Mouse (Mus musculus): Measurements from ENCODE around the gene Itga7. TPM values are rescaled to one million over a fixed set of nuclear protein-coding genes. Genes with fewer than 3 reads are reported as not detected.

Itga7 gene
- polyA plus RNA-seq, 1 experiment from 2014 or later, result 12.4 TPM

GRCm38 (mm10) chr10:128960590-128961584, 27.3 kb downstream of the Itga7 start, which contains the start of gene Mettl7b:
Mettl7b (minus strand) TSS chr10:128960988.
- Histone ChIP-seq H3K9ac (ENCODE audit: low read length) (no peak within 1 kb of the TSS), H3K4me3 (replicated peaks; ENCODE audit: low read length) (no peak within 1 kb of the TSS), H3K27ac (ENCODE audit: low read length) (no peak within 1 kb of the TSS), H3K36me3 (ENCODE audit: control insufficient read depth, insufficient read depth, low read length) (no peaks in the 10 kb centered on the region), H3K27me3 (ENCODE audit: control insufficient read depth, insufficient read depth, low read length) (no peaks in the 10 kb centered on the region), H3K4me2 (ENCODE audit: low read depth, low read length) (no peak within 1 kb of the TSS), H3K4me1 (ENCODE audit: control insufficient read depth, insufficient read depth, low read length) (peaks cover 4% of the 10 kb centered on the region; the same call in 1 of the 2 replicates), H3K9me3 (replicated peaks; ENCODE audit: control insufficient read depth, low read length) (no peaks in the 10 kb centered on the region)
- ATAC-seq (ENCODE audit: insufficient read depth, low FRiP score), result no peak
- 70% methylated on average over 12 of the region's 12 CpGs for WGBS

- Histone ChIP-seq H3K9me3 (replicated peaks; ENCODE audit: control insufficient read depth, low read length) (no peaks in the 10 kb centered on the region), H3K27ac (ENCODE audit: low read length) (no peak overlapping the region), H3K27me3 (ENCODE audit: control insufficient read depth, insufficient read depth, low read length) (no peaks in the 10 kb centered on the region), H3K4me3 (replicated peaks; ENCODE audit: low read length) (no peak overlapping the region), H3K36me3 (ENCODE audit: control insufficient read depth, insufficient read depth, low read length) (no peaks in the 10 kb centered on the region), H3K9ac (ENCODE audit: low read length) (no peak overlapping the region), H3K4me1 (ENCODE audit: control insufficient read depth, insufficient read depth, low read length) (peaks cover 13% of the 10 kb centered on the region), H3K4me2 (ENCODE audit: low read depth, low read length) (no peak overlapping the region)
- ATAC-seq (ENCODE audit: insufficient read depth, low FRiP score), result no peak
- WGBS, result 50% methylated on average over 2 of the region's 2 CpGs
Measured at GRCm38 (mm10) chr10:128964961-128965360, 31.3 kb downstream of the Itga7 start.

DNA sequence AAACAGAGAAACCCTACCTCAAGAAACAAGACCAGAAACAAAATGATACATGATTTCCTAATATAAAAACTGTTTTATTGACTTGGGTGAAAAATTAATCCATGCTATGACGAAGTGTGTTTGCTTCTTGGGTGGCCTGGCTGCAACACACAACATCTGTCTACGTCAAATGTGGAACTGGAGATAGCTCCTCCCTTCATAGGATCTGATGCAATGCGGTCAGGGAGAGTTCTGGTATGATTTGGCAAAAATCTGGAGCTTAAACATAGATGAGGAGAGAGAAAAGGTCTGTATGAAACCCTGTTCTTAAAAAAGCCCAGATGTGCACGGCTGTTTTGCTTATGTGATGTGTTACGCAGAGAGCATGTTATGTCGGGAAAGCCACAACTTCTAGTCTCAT, 32.3 kb downstream of the Itga7 start:
- Histone ChIP-seq H3K9ac (ENCODE audit: low read length) (no peak overlapping the region), H3K4me1 (ENCODE audit: control insufficient read depth, insufficient read depth, low read length) (peaks cover 13% of the 10 kb centered on the region), H3K9me3 (replicated peaks; ENCODE audit: control insufficient read depth, low read length) (no peaks in the 10 kb centered on the region), H3K27me3 (ENCODE audit: control insufficient read depth, insufficient read depth, low read length) (no peaks in the 10 kb centered on the region), H3K36me3 (ENCODE audit: control insufficient read depth, insufficient read depth, low read length) (no peaks in the 10 kb centered on the region), H3K27ac (ENCODE audit: low read length) (peak overlapping the region; percentile 12), H3K4me3 (replicated peaks; ENCODE audit: low read length) (no peak overlapping the region), H3K4me2 (ENCODE audit: low read depth, low read length) (no peak overlapping the region)
- WGBS, result 51% methylated on average over 6 of the region's 6 CpGs
- no peak for ATAC-seq (ENCODE audit: insufficient read depth, low FRiP score)

DNA sequence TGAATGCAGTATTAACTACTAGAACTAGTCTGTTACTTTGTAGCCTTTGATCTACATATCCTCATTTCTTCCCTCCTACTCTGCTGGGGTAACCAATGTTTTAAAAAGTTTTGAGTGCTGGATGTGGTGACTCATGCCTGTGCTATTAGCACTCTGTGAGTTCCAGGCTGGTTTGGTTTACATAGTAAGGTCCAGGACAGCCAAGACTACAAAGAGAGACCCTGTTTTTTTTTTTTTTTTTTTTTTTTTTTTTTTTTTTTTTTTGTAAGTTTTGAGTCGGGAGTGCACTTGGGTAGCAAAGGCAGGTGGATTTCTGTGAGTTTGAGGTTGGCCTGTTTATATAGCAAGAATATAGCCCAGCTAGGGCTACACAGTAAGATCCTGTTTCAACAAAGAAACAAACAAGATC, 34.7 kb downstream of the Itga7 start:
- no peak overlapping the region for H3K4me2 ChIP-seq (ENCODE audit: low read depth, low read length)
- H3K9me3 ChIP-seq (replicated peaks; ENCODE audit: control insufficient read depth, low read length), result no peaks in the 10 kb centered on the region
- H3K9ac ChIP-seq (ENCODE audit: low read length), result no peak overlapping the region
- WGBS, result 19% methylated on average over 1 of the region's 1 CpGs
- H3K4me3 ChIP-seq (replicated peaks; ENCODE audit: low read length), result no peak overlapping the region
- peaks cover 9% of the 10 kb centered on the region for H3K4me1 ChIP-seq (ENCODE audit: control insufficient read depth, insufficient read depth, low read length)
- no peaks in the 10 kb centered on the region for H3K36me3 ChIP-seq (ENCODE audit: control insufficient read depth, insufficient read depth, low read length)
- peak overlapping the region; percentile 78; the same call in 1 of the 2 replicates for H3K27ac ChIP-seq (ENCODE audit: low read length)
- no peaks in the 10 kb centered on the region for H3K27me3 ChIP-seq (ENCODE audit: control insufficient read depth, insufficient read depth, low read length)
- peak; percentile 87 for ATAC-seq (ENCODE audit: insufficient read depth, low FRiP score)

- Histone ChIP-seq H3K4me2 (ENCODE audit: low read depth, low read length) (no peak overlapping the region), H3K4me1 (ENCODE audit: control insufficient read depth, insufficient read depth, low read length) (peaks cover 11% of the 10 kb centered on the region), H3K9me3 (replicated peaks; ENCODE audit: control insufficient read depth, low read length) (no peaks in the 10 kb centered on the region), H3K27ac (ENCODE audit: low read length) (peak overlapping the region; percentile 46; the same call in 1 of the 2 replicates), H3K27me3 (ENCODE audit: control insufficient read depth, insufficient read depth, low read length) (no peaks in the 10 kb centered on the region), H3K9ac (ENCODE audit: low read length) (no peak overlapping the region), H3K4me3 (replicated peaks; ENCODE audit: low read length) (no peak overlapping the region), H3K36me3 (ENCODE audit: control insufficient read depth, insufficient read depth, low read length) (no peaks in the 10 kb centered on the region)
- peak; percentile 54; the same call in 1 of the 2 replicates for ATAC-seq (ENCODE audit: insufficient read depth, low FRiP score)
- 28% methylated on average over 1 of the region's 1 CpGs for WGBS
Measured at GRCm38 (mm10) chr10:128970740-128971250, 37.2 kb downstream of the Itga7 start.

DNA sequence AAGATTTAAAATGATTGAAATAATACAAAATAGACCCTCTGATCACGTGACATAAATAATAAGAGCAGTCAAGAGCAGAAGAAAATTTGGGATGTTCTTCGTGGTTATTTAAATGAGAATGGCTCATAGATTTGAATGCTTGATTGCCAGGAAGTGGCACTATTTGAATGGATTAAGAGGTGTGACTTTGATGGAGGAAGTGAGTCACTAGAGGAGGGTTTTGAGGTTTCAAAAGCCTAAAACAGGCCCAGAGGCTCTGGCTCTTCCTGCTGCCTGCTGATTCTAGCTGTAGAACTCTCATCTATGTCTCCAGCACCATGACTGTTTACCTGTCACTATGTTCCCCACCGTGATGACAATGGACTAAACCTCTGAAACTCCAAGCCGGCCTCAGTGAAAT, 39.2 kb downstream of the Itga7 start:
- WGBS, result 74% methylated on average over 4 of the region's 4 CpGs
- no peak for ATAC-seq (ENCODE audit: insufficient read depth, low FRiP score)
- Histone ChIP-seq H3K4me3 (replicated peaks; ENCODE audit: low read length) (no peak overlapping the region), H3K9me3 (replicated peaks; ENCODE audit: control insufficient read depth, low read length) (no peaks in the 10 kb centered on the region), H3K9ac (ENCODE audit: low read length) (no peak overlapping the region), H3K4me1 (ENCODE audit: control insufficient read depth, insufficient read depth, low read length) (peaks cover 9% of the 10 kb centered on the region), H3K4me2 (ENCODE audit: low read depth, low read length) (no peak overlapping the region), H3K36me3 (ENCODE audit: control insufficient read depth, insufficient read depth, low read length) (no peaks in the 10 kb centered on the region), H3K27me3 (ENCODE audit: control insufficient read depth, insufficient read depth, low read length) (no peaks in the 10 kb centered on the region), H3K27ac (ENCODE audit: low read length) (no peak overlapping the region)

GRCm38 (mm10) chr10:128976395-128976794, 42.8 kb downstream of the Itga7 start:
- no peaks in the 10 kb centered on the region for H3K9me3 ChIP-seq (replicated peaks; ENCODE audit: control insufficient read depth, low read length)
- no peaks in the 10 kb centered on the region for H3K27me3 ChIP-seq (ENCODE audit: control insufficient read depth, insufficient read depth, low read length)
- H3K27ac ChIP-seq (ENCODE audit: low read length), result no peak overlapping the region
- H3K36me3 ChIP-seq (ENCODE audit: control insufficient read depth, insufficient read depth, low read length), result no peaks in the 10 kb centered on the region
- no peak for ATAC-seq (ENCODE audit: insufficient read depth, low FRiP score)
- peaks cover 3% of the 10 kb centered on the region; the same call in 1 of the 2 replicates for H3K4me1 ChIP-seq (ENCODE audit: control insufficient read depth, insufficient read depth, low read length)
- H3K4me2 ChIP-seq (ENCODE audit: low read depth, low read length), result no peak overlapping the region
- H3K9ac ChIP-seq (ENCODE audit: low read length), result no peak overlapping the region
- H3K4me3 ChIP-seq (replicated peaks; ENCODE audit: low read length), result no peak overlapping the region
- 61% methylated on average over 3 of the region's 3 CpGs for WGBS

DNA sequence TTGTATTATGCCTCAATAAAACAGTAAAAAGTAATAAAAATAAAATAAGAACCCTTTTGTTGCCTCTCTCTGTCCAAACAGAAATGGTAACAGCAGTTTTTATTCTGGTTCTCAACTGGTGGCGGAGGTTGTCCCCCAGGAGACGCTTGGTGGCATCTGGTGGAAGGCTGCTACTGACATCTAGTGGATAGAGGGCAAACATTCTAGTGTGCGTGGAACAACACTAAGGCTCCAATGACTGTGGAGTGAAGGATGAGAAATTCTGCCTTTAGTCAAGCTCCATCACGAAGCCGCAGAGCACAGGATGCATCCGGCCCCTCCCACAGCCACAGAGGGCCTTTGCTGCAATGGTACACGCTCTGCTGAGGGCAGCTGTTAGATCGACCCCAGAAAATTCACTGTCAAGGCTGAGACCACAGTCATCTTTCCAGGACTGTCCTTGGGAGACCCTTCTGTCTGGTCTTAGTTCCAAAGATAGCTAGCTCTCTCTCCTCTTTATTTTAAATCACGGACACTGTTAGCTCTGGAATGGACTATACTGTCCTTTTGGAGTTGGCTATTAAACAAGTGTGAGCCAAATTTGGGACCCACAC, 44.0 kb downstream of the Itga7 start:
- Histone ChIP-seq H3K36me3 (ENCODE audit: control insufficient read depth, insufficient read depth, low read length) (no peaks in the 10 kb centered on the region), H3K27ac (ENCODE audit: low read length) (no peak overlapping the region), H3K27me3 (ENCODE audit: control insufficient read depth, insufficient read depth, low read length) (no peaks in the 10 kb centered on the region), H3K9me3 (replicated peaks; ENCODE audit: control insufficient read depth, low read length) (no peaks in the 10 kb centered on the region), H3K4me2 (ENCODE audit: low read depth, low read length) (no peak overlapping the region), H3K4me1 (ENCODE audit: control insufficient read depth, insufficient read depth, low read length) (peaks cover 3% of the 10 kb centered on the region; the same call in 1 of the 2 replicates), H3K9ac (ENCODE audit: low read length) (no peak overlapping the region), H3K4me3 (replicated peaks; ENCODE audit: low read length) (no peak overlapping the region)
- WGBS, result 22% methylated on average over 9 of the region's 9 CpGs
- peak; percentile 81 for ATAC-seq (ENCODE audit: insufficient read depth, low FRiP score)
